Mouse (Mus musculus): ENCODE data around the gene Lamtor5.

GRCm38 (mm10) chr3:107295672-107296360 is 17.2 kb downstream of the Lamtor5 start:
- TF ChIP-seq CTCF (IDR thresholded peaks at IDR 0.05; ENCODE audit: low read depth) (no peak), EP300 (IDR thresholded peaks at IDR 0.05; ENCODE audit: low read depth) (no peak)
